Mouse (Mus musculus): Measurements from ENCODE around the gene Npcd.

- no peak for TF ChIP-seq CTCF (IDR thresholded peaks at IDR 0.05)
- TF ChIP-seq EP300 (IDR thresholded peaks at IDR 0.05; ENCODE audit: insufficient read depth, low read depth, low read length): no peak
Measured at GRCm38 (mm10) chr15:79741173-79741858, 92.7 kb downstream of the Npcd start.

Measured in heart, adult 2 months (tissue).